Mouse (Mus musculus): ENCODE measurements at regions not wholly inside any gene's neighbourhood (a gene's known extent, or its start where the extent isn't known, plus 50 kb on each side); places are given as distances from the start of the nearest gene placed in this dataset.

DNA sequence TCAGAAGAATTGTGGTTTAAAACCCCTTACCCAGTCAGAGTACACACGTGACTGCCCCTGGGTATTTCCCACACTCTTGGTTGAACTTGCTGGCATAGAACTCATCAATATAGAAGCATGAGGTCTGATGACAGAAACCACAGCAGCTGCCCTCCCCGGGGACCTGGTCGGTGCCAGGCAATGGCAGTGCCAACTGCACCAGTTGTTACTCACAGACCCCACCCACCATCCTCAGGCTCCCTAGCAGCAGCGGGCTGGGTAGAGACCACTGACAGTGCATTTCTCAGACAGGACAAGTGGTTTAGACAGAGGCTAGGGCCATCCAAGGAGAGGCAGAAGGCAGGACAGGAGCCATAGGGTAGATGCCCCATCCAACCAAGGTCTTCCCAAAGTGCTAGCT is 144.7 kb upstream of the Lhx5 start:
- ATAC-seq = no peak
- Histone ChIP-seq H3K9me3 (no peaks in the 10 kb centered on the region), H3K9ac (no peak overlapping the region), H3K4me2 (replicated peaks) (no peak overlapping the region), H3K27me3 (replicated peaks) (peaks cover 42% of the 10 kb centered on the region), H3K4me3 (replicated peaks) (no peak overlapping the region), H3K27ac (no peak overlapping the region), H3K4me1 (replicated peaks) (no peaks in the 10 kb centered on the region), H3K36me3 (no peaks in the 10 kb centered on the region)
- WGBS = 80% methylated on average over 4 of the region's 4 CpGs

GRCm38 (mm10) chr5:120288036-120288684 is 143.3 kb upstream of the Lhx5 start:
- 12% methylated on average over 23 of the region's 23 CpGs for WGBS
- H3K4me1 ChIP-seq (replicated peaks) = no peaks in the 10 kb centered on the region
- peaks cover 40% of the 10 kb centered on the region for H3K27me3 ChIP-seq (replicated peaks)
- no peak overlapping the region for H3K27ac ChIP-seq
- H3K4me3 ChIP-seq (replicated peaks) = no peak overlapping the region
- H3K9me3 ChIP-seq = no peaks in the 10 kb centered on the region
- ATAC-seq = no peak
- no peak overlapping the region for H3K9ac ChIP-seq
- H3K4me2 ChIP-seq (replicated peaks) = no peak overlapping the region
- H3K36me3 ChIP-seq = no peaks in the 10 kb centered on the region

GRCm38 (mm10) chr5:120294526-120295078 is 136.9 kb upstream of the Lhx5 start:
- ATAC-seq = no peak
- no peak overlapping the region for H3K9ac ChIP-seq
- no peaks in the 10 kb centered on the region for H3K9me3 ChIP-seq
- no peaks in the 10 kb centered on the region for H3K36me3 ChIP-seq
- no peak overlapping the region for H3K4me2 ChIP-seq (replicated peaks)
- no peak overlapping the region for H3K27ac ChIP-seq
- peaks cover 20% of the 10 kb centered on the region for H3K27me3 ChIP-seq (replicated peaks)
- H3K4me1 ChIP-seq (replicated peaks) = no peaks in the 10 kb centered on the region
- H3K4me3 ChIP-seq (replicated peaks) = no peak overlapping the region
- WGBS = 51% methylated on average over 16 of the region's 16 CpGs

GRCm38 (mm10) chr5:120297190-120297589 is 134.3 kb upstream of the Lhx5 start:
- H3K4me3 ChIP-seq (replicated peaks) = no peak overlapping the region
- no peak overlapping the region for H3K4me2 ChIP-seq (replicated peaks)
- H3K27me3 ChIP-seq (replicated peaks) = peaks cover 42% of the 10 kb centered on the region
- H3K9me3 ChIP-seq = no peaks in the 10 kb centered on the region
- H3K27ac ChIP-seq = no peak overlapping the region
- no peak for ATAC-seq
- WGBS = 16% methylated on average over 10 of the region's 10 CpGs
- 0 out of 2 replicates have a peak, but pooled peaks cover under 1% of the 10 kb centered on the region for H3K4me1 ChIP-seq (replicated peaks)
- H3K9ac ChIP-seq = no peak overlapping the region
- no peaks in the 10 kb centered on the region for H3K36me3 ChIP-seq

- Histone ChIP-seq H3K36me3 (no peaks in the 10 kb centered on the region), H3K27me3 (replicated peaks) (peaks cover 46% of the 10 kb centered on the region), H3K4me3 (replicated peaks) (no peak overlapping the region), H3K9me3 (no peaks in the 10 kb centered on the region), H3K27ac (no peak overlapping the region), H3K4me1 (replicated peaks) (peaks cover 4% of the 10 kb centered on the region; the same call in 1 of the 2 replicates), H3K4me2 (replicated peaks) (no peak overlapping the region), H3K9ac (no peak overlapping the region)
- 0 out of 2 replicates have a peak, but pooled peaks have one; percentile 28 for ATAC-seq
- 41% methylated on average over 3 of the region's 3 CpGs for WGBS
Observed at GRCm38 (mm10) chr5:120297665-120298282, 133.7 kb upstream of the Lhx5 start.

DNA sequence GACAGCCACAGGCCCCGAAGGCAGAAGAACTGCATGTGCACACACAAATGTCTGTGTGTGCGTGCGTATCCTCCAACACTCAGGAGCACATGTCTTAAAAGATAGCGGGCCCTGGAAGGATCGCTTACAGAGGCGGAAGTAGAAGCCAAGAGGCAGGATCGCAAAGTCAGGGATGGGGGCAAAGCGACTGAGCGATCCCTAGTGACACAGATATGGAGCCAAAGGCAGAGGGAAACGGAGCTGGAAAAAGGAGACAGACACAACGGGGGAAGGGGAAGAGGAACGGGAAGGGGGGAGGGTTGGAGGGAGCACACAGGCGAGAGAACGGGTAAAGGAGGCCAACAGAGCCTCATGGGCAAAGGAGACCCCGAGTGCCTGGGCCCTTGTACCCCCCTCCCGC is 129.8 kb upstream of the Lhx5 start:
- peaks cover 9% of the 10 kb centered on the region for H3K4me1 ChIP-seq (replicated peaks)
- no peak overlapping the region for H3K4me3 ChIP-seq (replicated peaks)
- H3K9ac ChIP-seq = no peak overlapping the region
- H3K4me2 ChIP-seq (replicated peaks) = peak overlapping the region; percentile 60
- ATAC-seq = no peak
- 5% methylated on average over 16 of the region's 16 CpGs for WGBS
- H3K27me3 ChIP-seq (replicated peaks) = peaks cover 60% of the 10 kb centered on the region
- no peaks in the 10 kb centered on the region for H3K9me3 ChIP-seq
- no peaks in the 10 kb centered on the region for H3K36me3 ChIP-seq
- H3K27ac ChIP-seq = no peak overlapping the region

DNA sequence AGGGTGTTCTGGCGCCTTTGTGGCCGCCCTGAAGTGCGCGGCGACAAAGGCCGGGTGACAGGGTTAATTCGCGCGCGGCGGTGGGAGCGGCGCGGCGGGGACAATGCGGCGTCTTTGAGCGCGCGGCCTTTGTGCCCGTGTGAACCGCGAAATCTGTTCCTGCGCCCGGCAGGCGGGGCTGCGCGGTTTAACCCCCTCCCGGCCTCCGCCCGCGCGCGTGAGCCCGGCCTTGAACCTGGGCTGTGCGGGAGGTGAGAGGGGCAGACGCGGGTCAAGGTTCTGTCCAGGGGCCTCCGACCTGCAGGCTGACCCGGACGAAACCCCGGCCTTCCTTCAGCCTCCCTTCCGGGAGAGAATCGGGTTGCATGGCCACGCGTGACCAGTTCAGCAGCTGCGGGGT is 129.2 kb upstream of the Lhx5 start:
- no peak overlapping the region for H3K9ac ChIP-seq
- WGBS = 3% methylated on average over 47 of the region's 47 CpGs
- peak overlapping the region; percentile 24 for H3K4me3 ChIP-seq (replicated peaks)
- H3K27ac ChIP-seq = no peak overlapping the region
- peak overlapping the region; percentile 60 for H3K4me2 ChIP-seq (replicated peaks)
- no peaks in the 10 kb centered on the region for H3K36me3 ChIP-seq
- peak; percentile 53; the same call in 1 of the 2 replicates for ATAC-seq
- peaks cover 9% of the 10 kb centered on the region for H3K4me1 ChIP-seq (replicated peaks)
- H3K9me3 ChIP-seq = no peaks in the 10 kb centered on the region
- peaks cover 60% of the 10 kb centered on the region for H3K27me3 ChIP-seq (replicated peaks)

DNA sequence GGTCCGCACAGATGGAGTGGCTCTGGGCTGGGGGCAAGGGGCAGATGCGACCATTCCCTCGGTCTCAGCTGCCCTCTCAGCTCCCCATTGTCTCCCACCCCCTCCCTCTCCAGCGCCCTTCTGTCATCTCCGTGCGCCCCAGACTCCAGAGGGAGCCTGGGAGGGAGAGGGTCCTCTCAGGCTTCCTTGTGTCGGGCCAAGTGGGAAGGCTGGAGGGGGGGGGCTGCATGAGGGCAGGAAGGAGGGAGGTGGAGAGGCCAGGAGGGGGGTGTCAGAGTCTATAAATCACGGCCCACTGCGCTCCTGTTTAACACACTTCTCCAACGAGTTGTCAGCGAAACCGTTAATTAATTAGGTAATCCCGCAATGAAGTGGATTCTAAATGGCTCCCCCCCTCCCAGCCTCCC is 127.2 kb upstream of the Lhx5 start:
- Histone ChIP-seq H3K4me2 (replicated peaks) (peak overlapping the region; percentile 30; the same call in 1 of the 2 replicates), H3K36me3 (no peaks in the 10 kb centered on the region), H3K4me1 (replicated peaks) (peaks cover 9% of the 10 kb centered on the region), H3K27me3 (replicated peaks) (peaks cover 55% of the 10 kb centered on the region), H3K9me3 (no peaks in the 10 kb centered on the region), H3K27ac (no peak overlapping the region), H3K4me3 (replicated peaks) (no peak overlapping the region), H3K9ac (no peak overlapping the region)
- no peak for ATAC-seq
- 16% methylated on average over 13 of the region's 13 CpGs for WGBS

DNA sequence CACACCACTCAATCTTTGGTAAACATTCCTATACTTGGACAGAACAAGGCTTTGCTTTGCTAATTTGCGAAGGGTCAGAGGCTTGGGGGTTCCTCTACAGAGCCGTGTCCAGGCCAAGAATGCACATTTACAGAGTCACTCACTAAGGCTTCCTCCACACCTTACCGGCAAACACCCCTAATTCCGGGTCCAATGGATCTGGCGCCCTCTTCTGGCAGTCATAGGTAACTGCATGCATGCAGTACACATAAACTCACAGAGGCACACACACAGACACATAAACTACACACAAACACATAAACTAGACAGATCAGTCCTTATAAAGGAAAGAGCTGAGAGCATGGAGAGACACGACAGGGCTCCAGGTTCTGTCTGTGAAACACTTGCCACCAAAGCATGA is 119.2 kb upstream of the Lhx5 start:
- Histone ChIP-seq H3K4me3 (replicated peaks) (no peak overlapping the region), H3K4me1 (replicated peaks) (no peaks in the 10 kb centered on the region), H3K27me3 (replicated peaks) (no peaks in the 10 kb centered on the region), H3K4me2 (replicated peaks) (no peak overlapping the region), H3K9me3 (no peaks in the 10 kb centered on the region), H3K9ac (no peak overlapping the region), H3K36me3 (no peaks in the 10 kb centered on the region), H3K27ac (no peak overlapping the region)
- 88% methylated on average over 6 of the region's 6 CpGs for WGBS
- no peak for ATAC-seq

DNA sequence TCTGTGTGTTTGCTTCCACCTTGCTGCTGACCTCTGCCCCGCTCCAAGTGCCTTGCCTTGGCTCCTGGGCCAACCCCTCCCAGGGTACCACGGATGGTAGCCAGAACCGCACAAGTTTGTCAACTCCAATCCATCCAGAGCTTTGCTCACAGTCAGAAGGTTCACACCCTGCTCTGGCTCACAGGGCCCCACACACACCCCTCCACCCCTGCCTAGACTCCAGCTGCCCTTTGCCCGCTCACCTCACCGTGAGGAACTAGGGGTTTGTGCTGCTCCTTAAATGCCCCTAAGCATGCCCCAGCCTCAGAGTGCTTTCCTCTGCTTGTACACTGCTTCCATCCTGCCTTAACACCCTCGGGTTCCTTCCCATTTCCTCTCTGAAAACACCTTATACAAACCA is 117.5 kb upstream of the Lhx5 start:
- Histone ChIP-seq H3K4me3 (replicated peaks) (no peak overlapping the region), H3K27ac (no peak overlapping the region), H3K36me3 (no peaks in the 10 kb centered on the region), H3K4me1 (replicated peaks) (no peaks in the 10 kb centered on the region), H3K4me2 (replicated peaks) (no peak overlapping the region), H3K9ac (no peak overlapping the region), H3K9me3 (no peaks in the 10 kb centered on the region), H3K27me3 (replicated peaks) (no peaks in the 10 kb centered on the region)
- ATAC-seq = peak; percentile 72
- WGBS = 57% methylated on average over 6 of the region's 6 CpGs

DNA sequence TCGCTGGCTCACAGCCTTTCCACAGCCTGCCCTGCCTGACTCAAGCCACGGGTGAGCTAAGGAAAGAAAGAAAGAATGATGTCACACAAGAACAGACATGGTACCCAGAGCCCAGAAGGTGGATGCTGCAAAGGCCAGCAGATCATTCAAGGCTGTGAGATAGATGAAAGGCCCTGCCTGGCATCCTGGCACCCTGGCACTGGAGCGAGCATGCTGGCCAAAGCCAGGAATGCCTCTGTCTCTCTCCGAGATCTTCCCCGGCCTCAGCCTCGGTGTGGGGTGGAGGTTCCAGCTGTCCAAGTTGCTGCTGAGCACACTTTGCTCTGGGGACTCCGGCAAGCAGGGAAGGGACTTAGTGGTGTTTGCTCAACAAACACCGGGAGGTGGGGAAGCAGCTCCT is 116.4 kb upstream of the Lhx5 start:
- 54% methylated on average over 8 of the region's 8 CpGs for WGBS
- Histone ChIP-seq H3K36me3 (no peaks in the 10 kb centered on the region), H3K27me3 (replicated peaks) (peaks cover 1% of the 10 kb centered on the region), H3K9ac (no peak overlapping the region), H3K27ac (no peak overlapping the region), H3K4me2 (replicated peaks) (no peak overlapping the region), H3K4me3 (replicated peaks) (no peak overlapping the region), H3K4me1 (replicated peaks) (no peaks in the 10 kb centered on the region), H3K9me3 (no peaks in the 10 kb centered on the region)
- no peak for ATAC-seq

GRCm38 (mm10) chr5:120318951-120319350 is 112.5 kb upstream of the Lhx5 start:
- Histone ChIP-seq H3K36me3 (no peaks in the 10 kb centered on the region), H3K27ac (no peak overlapping the region), H3K27me3 (replicated peaks) (peaks cover 24% of the 10 kb centered on the region), H3K4me1 (replicated peaks) (no peaks in the 10 kb centered on the region), H3K9me3 (no peaks in the 10 kb centered on the region), H3K4me2 (replicated peaks) (no peak overlapping the region), H3K4me3 (replicated peaks) (no peak overlapping the region), H3K9ac (no peak overlapping the region)
- ATAC-seq = no peak
- 20% methylated on average over 1 of the region's 1 CpGs for WGBS
